Mouse (Mus musculus): ENCODE results near the gene Parp16. TPM values are rescaled to one million over a fixed set of nuclear protein-coding genes. Genes with fewer than 3 reads are reported as not detected.
"Not testable (repeated sequence)": the region's sequence is repeated elsewhere in the genome, so short reads cannot be mapped to it uniquely, and the experiment has no call there.

The Parp16 gene
- polyA plus RNA-seq, 1 experiment: 7.1 TPM

DNA sequence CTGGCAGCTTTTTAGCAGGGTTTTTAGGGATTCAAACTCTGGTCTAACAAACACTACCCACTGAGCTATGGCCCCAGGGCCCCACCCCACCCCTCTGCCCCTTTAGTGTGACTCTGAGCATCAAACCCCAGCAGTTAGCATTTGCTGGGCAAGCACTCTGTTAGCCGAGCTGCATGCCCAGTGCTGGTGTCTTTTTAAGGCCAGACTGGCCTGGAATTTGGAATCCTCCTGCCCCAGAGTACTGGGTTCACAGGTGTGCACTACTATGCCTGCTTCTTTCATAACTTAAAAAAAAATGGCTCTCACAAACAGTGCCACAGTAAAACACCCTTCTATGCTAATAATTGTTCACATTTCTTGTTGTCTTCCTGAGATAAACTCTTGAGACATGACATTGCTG is 23.8 kb downstream of the Parp16 start:
- H3K9me3 ChIP-seq (replicated peaks; ENCODE audit: control insufficient read depth, insufficient read depth, low read length, poor library complexity, severe bottlenecking): no peaks in the 10 kb centered on the region
- H3K36me3 ChIP-seq (ENCODE audit: control insufficient read depth, insufficient read depth, low read length, poor library complexity, severe bottlenecking): no peaks in the 10 kb centered on the region
- no peak overlapping the region for H3K27ac ChIP-seq (ENCODE audit: insufficient read depth, low read length)
- H3K27me3 ChIP-seq (ENCODE audit: control insufficient read depth, insufficient read depth, low read length, poor library complexity, severe bottlenecking): no peaks in the 10 kb centered on the region
- H3K4me3 ChIP-seq (ENCODE audit: low read depth, low read length): no peak overlapping the region
- no peak overlapping the region for H3K9ac ChIP-seq (ENCODE audit: low read depth, poor library complexity, severe bottlenecking)
- H3K4me1 ChIP-seq (ENCODE audit: control insufficient read depth, insufficient read depth, low read length): peaks cover 2% of the 10 kb centered on the region
- TF ChIP-seq EP300 (IDR thresholded peaks at IDR 0.05; ENCODE audit: insufficient read depth, low read depth, low read length) (no peak), CTCF (IDR thresholded peaks at IDR 0.05; ENCODE audit: low read depth, low read length) (no peak), POLR2A (IDR thresholded peaks at IDR 0.05; ENCODE audit: insufficient read depth, low read length) (no peak)

DNA sequence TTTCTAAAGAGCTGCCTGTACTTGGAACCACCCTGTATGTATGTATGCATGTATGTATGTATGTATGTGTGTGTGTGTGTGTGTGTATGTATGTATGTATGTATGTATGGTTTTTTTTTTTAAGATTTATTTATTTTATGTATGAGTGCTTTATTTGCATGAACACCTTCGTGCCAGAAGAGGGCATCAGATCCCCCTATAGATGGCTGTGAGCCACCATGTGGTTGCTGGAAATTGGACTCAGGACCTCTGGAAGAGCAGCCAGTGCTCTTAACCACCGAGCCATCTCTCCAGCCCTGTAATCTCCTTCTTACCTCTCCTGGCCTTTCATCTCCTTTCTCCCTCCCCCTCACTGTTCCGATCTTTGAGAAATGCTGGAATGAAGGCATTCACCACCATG is 25.2 kb downstream of the Parp16 start:
- not testable (repeated sequence) for H3K4me3 ChIP-seq (ENCODE audit: low read depth, low read length); H3K27ac ChIP-seq (ENCODE audit: insufficient read depth, low read length); H3K36me3 ChIP-seq (ENCODE audit: control insufficient read depth, insufficient read depth, low read length, poor library complexity, severe bottlenecking); H3K27me3 ChIP-seq (ENCODE audit: control insufficient read depth, insufficient read depth, low read length, poor library complexity, severe bottlenecking); H3K9me3 ChIP-seq (replicated peaks; ENCODE audit: control insufficient read depth, insufficient read depth, low read length, poor library complexity, severe bottlenecking); H3K4me1 ChIP-seq (ENCODE audit: control insufficient read depth, insufficient read depth, low read length); H3K9ac ChIP-seq (ENCODE audit: low read depth, poor library complexity, severe bottlenecking)
- TF ChIP-seq CTCF (IDR thresholded peaks at IDR 0.05; ENCODE audit: low read depth, low read length): peak; percentile 6

DNA sequence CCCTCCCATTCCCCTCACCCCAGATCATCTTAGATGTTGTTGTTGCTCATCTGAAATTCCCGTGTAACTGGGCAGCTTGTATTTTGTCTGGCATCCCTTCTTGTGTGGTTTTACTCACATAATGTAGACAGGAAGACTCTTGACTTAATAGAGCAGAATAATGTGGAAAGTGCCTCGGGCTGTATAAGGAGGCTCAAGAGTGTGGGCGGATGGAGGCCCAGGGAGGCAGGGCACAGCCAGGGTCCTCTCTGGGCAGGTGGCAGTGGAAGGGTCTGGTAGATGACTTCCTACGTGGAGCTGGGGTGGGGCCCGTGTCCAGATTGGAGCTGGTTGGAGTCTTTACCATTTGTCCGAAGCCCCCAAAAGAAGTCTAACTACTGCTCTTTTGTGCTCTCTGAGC is 28.8 kb downstream of the Parp16 start:
- H3K4me1 ChIP-seq (ENCODE audit: control insufficient read depth, insufficient read depth, low read length): peaks cover 2% of the 10 kb centered on the region
- no peaks in the 10 kb centered on the region for H3K9me3 ChIP-seq (replicated peaks; ENCODE audit: control insufficient read depth, insufficient read depth, low read length, poor library complexity, severe bottlenecking)
- no peak overlapping the region for H3K27ac ChIP-seq (ENCODE audit: insufficient read depth, low read length)
- H3K9ac ChIP-seq (ENCODE audit: low read depth, poor library complexity, severe bottlenecking): no peak overlapping the region
- no peaks in the 10 kb centered on the region for H3K27me3 ChIP-seq (ENCODE audit: control insufficient read depth, insufficient read depth, low read length, poor library complexity, severe bottlenecking)
- no peak overlapping the region for H3K4me3 ChIP-seq (ENCODE audit: low read depth, low read length)
- H3K36me3 ChIP-seq (ENCODE audit: control insufficient read depth, insufficient read depth, low read length, poor library complexity, severe bottlenecking): 0 out of 2 replicates have a peak, but pooled peaks cover 2% of the 10 kb centered on the region
- TF ChIP-seq CTCF (IDR thresholded peaks at IDR 0.05; ENCODE audit: low read depth, low read length) (no peak), EP300 (IDR thresholded peaks at IDR 0.05; ENCODE audit: insufficient read depth, low read depth, low read length) (no peak), POLR2A (IDR thresholded peaks at IDR 0.05; ENCODE audit: insufficient read depth, low read length) (no peak)

DNA sequence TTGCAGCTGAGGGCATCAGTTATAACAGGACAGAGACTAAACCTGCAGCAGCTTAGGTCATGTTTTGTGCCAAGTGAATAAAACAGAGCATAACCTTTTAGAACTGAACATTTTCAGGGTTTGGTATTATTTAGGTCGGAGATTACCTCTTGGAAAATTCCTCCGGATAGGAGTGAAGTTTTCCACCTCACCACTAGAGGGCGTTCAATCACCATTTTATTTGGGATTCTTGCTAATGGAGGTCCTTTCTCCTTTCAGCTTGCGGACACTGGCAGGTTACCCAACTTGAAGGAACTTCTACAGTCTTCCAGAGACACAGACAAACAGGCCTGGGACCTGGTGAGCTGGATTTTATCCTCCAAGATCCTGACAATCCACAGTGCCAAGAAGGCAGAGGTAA is 30.6 kb downstream of the Parp16 start:
- Histone ChIP-seq H3K4me3 (ENCODE audit: low read depth, low read length) (no peak overlapping the region), H3K4me1 (ENCODE audit: control insufficient read depth, insufficient read depth, low read length) (no peaks in the 10 kb centered on the region), H3K27me3 (ENCODE audit: control insufficient read depth, insufficient read depth, low read length, poor library complexity, severe bottlenecking) (no peaks in the 10 kb centered on the region), H3K9me3 (replicated peaks; ENCODE audit: control insufficient read depth, insufficient read depth, low read length, poor library complexity, severe bottlenecking) (no peaks in the 10 kb centered on the region), H3K27ac (ENCODE audit: insufficient read depth, low read length) (no peak overlapping the region), H3K9ac (ENCODE audit: low read depth, poor library complexity, severe bottlenecking) (no peak overlapping the region), H3K36me3 (ENCODE audit: control insufficient read depth, insufficient read depth, low read length, poor library complexity, severe bottlenecking) (0 out of 2 replicates have a peak, but pooled peaks cover 2% of the 10 kb centered on the region)
- no peak for TF ChIP-seq CTCF (IDR thresholded peaks at IDR 0.05; ENCODE audit: low read depth, low read length)
- TF ChIP-seq POLR2A (IDR thresholded peaks at IDR 0.05; ENCODE audit: insufficient read depth, low read length): no peak
- TF ChIP-seq EP300 (IDR thresholded peaks at IDR 0.05; ENCODE audit: insufficient read depth, low read depth, low read length): no peak

DNA sequence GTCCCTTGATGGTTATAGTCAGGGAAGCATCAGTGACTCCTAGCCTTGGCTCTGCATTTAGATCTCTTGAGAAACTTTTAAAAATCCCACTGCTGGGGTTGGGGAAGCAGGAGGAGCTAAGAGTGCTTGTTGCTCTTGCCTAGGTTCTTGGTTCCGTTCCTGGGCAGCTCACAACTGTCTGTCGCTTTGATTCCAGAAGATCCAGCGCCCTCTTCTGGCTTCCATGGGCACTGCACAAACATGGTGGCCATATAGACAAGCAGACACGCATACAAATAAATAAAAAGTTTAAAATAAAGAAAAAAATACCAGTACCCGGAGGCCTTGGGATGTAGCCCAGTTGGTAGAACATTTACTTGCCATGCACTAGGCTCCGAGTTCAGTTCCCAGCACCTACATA is 35.1 kb downstream of the Parp16 start:
- H3K4me1 ChIP-seq (ENCODE audit: control insufficient read depth, insufficient read depth, low read length): no peaks in the 10 kb centered on the region
- H3K36me3 ChIP-seq (ENCODE audit: control insufficient read depth, insufficient read depth, low read length, poor library complexity, severe bottlenecking): 0 out of 2 replicates have a peak, but pooled peaks cover 2% of the 10 kb centered on the region
- TF ChIP-seq POLR2A (IDR thresholded peaks at IDR 0.05; ENCODE audit: insufficient read depth, low read length) (no peak), CTCF (IDR thresholded peaks at IDR 0.05; ENCODE audit: low read depth, low read length) (peak; percentile 51), EP300 (IDR thresholded peaks at IDR 0.05; ENCODE audit: insufficient read depth, low read depth, low read length) (no peak)
- H3K27me3 ChIP-seq (ENCODE audit: control insufficient read depth, insufficient read depth, low read length, poor library complexity, severe bottlenecking): no peaks in the 10 kb centered on the region
- H3K9me3 ChIP-seq (replicated peaks; ENCODE audit: control insufficient read depth, insufficient read depth, low read length, poor library complexity, severe bottlenecking): no peaks in the 10 kb centered on the region
- H3K4me3 ChIP-seq (ENCODE audit: low read depth, low read length): no peak overlapping the region
- no peak overlapping the region for H3K9ac ChIP-seq (ENCODE audit: low read depth, poor library complexity, severe bottlenecking)
- no peak overlapping the region for H3K27ac ChIP-seq (ENCODE audit: insufficient read depth, low read length)

DNA sequence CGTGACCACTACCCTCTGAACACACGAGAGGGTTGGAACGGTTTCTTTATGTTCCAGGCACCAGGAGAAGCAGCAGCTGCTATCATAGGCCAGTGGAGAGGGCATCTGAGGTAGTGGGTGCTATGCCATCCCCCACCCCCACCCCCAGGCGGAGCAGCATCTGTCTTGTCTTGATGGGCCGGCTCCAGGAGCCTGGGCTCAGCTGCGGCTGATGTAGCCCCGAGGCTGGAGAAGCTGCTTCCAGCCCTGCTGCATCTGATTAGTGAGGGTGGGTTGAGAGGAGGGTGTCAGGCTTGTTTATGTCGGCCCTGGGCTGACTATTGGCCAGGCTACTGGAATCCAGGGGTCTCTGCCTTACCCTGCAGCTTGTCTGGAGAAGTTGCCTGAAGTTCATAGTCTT is 36.1 kb downstream of the Parp16 start:
- Histone ChIP-seq H3K27ac (ENCODE audit: insufficient read depth, low read length) (no peak overlapping the region), H3K27me3 (ENCODE audit: control insufficient read depth, insufficient read depth, low read length, poor library complexity, severe bottlenecking) (no peaks in the 10 kb centered on the region), H3K36me3 (ENCODE audit: control insufficient read depth, insufficient read depth, low read length, poor library complexity, severe bottlenecking) (0 out of 2 replicates have a peak, but pooled peaks cover under 1% of the 10 kb centered on the region), H3K9me3 (replicated peaks; ENCODE audit: control insufficient read depth, insufficient read depth, low read length, poor library complexity, severe bottlenecking) (no peaks in the 10 kb centered on the region), H3K9ac (ENCODE audit: low read depth, poor library complexity, severe bottlenecking) (no peak overlapping the region), H3K4me1 (ENCODE audit: control insufficient read depth, insufficient read depth, low read length) (no peaks in the 10 kb centered on the region), H3K4me3 (ENCODE audit: low read depth, low read length) (no peak overlapping the region)
- no peak for TF ChIP-seq POLR2A (IDR thresholded peaks at IDR 0.05; ENCODE audit: insufficient read depth, low read length)
- TF ChIP-seq EP300 (IDR thresholded peaks at IDR 0.05; ENCODE audit: insufficient read depth, low read depth, low read length): no peak
- TF ChIP-seq CTCF (IDR thresholded peaks at IDR 0.05; ENCODE audit: low read depth, low read length): no peak
